Mouse (Mus musculus) heart, embryonic 16.5 days (tissue): ENCODE measurements around the gene Zfp354a. TPM values are rescaled to one million over a fixed set of nuclear protein-coding genes. Genes with fewer than 3 reads are reported as not detected.

Experiments
- ATAC-seq: fragments of 200-750 bp; cut with Nextera tagmentation; replicated peaks from 2 replicates; pipeline ENCODE4 v1.8.0; 2017; ENCODE audit warnings: moderate number of reproducible peaks; ENCODE audit not compliant: insufficient read depth, low FRiP score; ENCODE audit errors: extremely low read depth
- H3K27ac ChIP-seq: fragments of 300-500 bp; sonication (generic); 2 replicates; pipeline ENCODE4 v1.5.1; 2014; ENCODE audit warnings: mild to moderate bottlenecking, low read length, control low read depth, moderate library complexity
- H3K27me3 ChIP-seq: fragments of 300-500 bp; sonication (generic); 2 replicates; pipeline ENCODE4 v1.6.1; 2014; ENCODE audit warnings: low read length, mixed read lengths; ENCODE audit not compliant: control insufficient read depth, insufficient read depth
- H3K36me3 ChIP-seq: fragments of 300-500 bp; sonication (generic); 2 replicates; pipeline ENCODE4 v1.6.1; 2014; ENCODE audit not compliant: control insufficient read depth, insufficient read depth
- H3K4me1 ChIP-seq: fragments of 300-500 bp; sonication (generic); 2 replicates; pipeline ENCODE4 v1.6.1; 2014; ENCODE audit warnings: low read length, mixed read lengths; ENCODE audit not compliant: control insufficient read depth, insufficient read depth
- H3K4me2 ChIP-seq: fragments of 300-500 bp; sonication (generic); 2 replicates; pipeline ENCODE4 v1.6.1; 2014; ENCODE audit warnings: low read depth, mild to moderate bottlenecking, control low read depth, low read length
- H3K4me3 ChIP-seq: fragments of 300-500 bp; sonication (generic); 2 replicates; pipeline ENCODE4 v1.5.1; 2014; ENCODE audit warnings: mild to moderate bottlenecking, control low read depth, low read length
- H3K9ac ChIP-seq: fragments of 300-500 bp; sonication (generic); 2 replicates; pipeline ENCODE4 v1.6.1; 2014; ENCODE audit warnings: low read length, control low read depth
- H3K9me3 ChIP-seq: fragments of 300-500 bp; sonication (generic); replicated peaks from 2 replicates; pipeline ENCODE4 v1.6.1; 2016; ENCODE audit warnings: low read length; ENCODE audit not compliant: control insufficient read depth
- WGBS: fragments of 180-500 bp; shearing (Covaris S2); extraction: QIAGEN DNeasy Blood & Tissue Kit; methylation state at CpG from one replicate; pipeline ENCODE4 v1.1.7; 2014; 5-methylcytosine and 5-hydroxymethylcytosine counted together
- polyA plus RNA-seq: library from polyadenylated mRNA; unstranded; fragments of >200 nt; fragmentation: Nextera tagmentation; extraction: Ambion mirVana; gene quantifications from 2 replicates; pipeline ENCODE4 v1.2.1, GENCODE M21; 2015

Zfp354a gene
- polyA plus RNA-seq, 1 experiment from 2014 or later, result 5.7 TPM

GRCm38 (mm10) chr11:51084527-51084926, 25.5 kb downstream of the Zfp354a start:
- WGBS, result 39% methylated on average over 7 of the region's 7 CpGs
- Histone ChIP-seq H3K4me3 (no peak overlapping the region), H3K9ac (no peak overlapping the region), H3K4me2 (no peak overlapping the region), H3K4me1 (no peaks in the 10 kb centered on the region), H3K27ac (no peak overlapping the region), H3K27me3 (peaks cover 4% of the 10 kb centered on the region; the same call in 1 of the 2 replicates), H3K36me3 (no peaks in the 10 kb centered on the region), H3K9me3 (no peaks in the 10 kb centered on the region)
- ATAC-seq, result no peak

- no peak for ATAC-seq
- Histone ChIP-seq H3K27ac (no peak overlapping the region), H3K27me3 (peaks cover 4% of the 10 kb centered on the region; the same call in 1 of the 2 replicates), H3K4me1 (no peaks in the 10 kb centered on the region), H3K36me3 (no peaks in the 10 kb centered on the region), H3K9me3 (no peaks in the 10 kb centered on the region), H3K9ac (no peak overlapping the region), H3K4me3 (no peak overlapping the region), H3K4me2 (no peak overlapping the region)
- 56% methylated on average over 13 of the region's 13 CpGs for WGBS
Measured at GRCm38 (mm10) chr11:51085269-51085668, 26.2 kb downstream of the Zfp354a start.

DNA sequence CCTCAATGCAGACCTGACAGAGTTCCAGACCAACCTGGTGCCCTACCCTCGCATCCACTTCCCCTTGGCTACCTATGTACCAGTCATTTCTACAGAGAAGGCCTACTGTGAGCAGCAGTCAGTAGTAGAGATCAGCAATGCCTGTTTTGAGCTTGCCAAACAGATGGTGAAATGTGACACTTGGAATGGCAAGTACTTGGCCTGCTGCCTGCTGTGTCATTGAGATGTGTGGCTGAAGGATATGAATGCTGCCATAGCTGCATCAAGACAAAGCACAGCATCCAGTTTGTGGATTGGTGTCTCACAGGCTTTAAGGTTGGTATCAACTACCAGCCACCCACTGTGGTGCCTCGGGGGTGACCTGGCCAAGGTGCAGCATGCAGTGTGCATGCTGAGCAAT, 48.2 kb downstream of the Zfp354a start:
- Histone ChIP-seq H3K36me3 (no peaks in the 10 kb centered on the region), H3K27me3 (no peaks in the 10 kb centered on the region), H3K27ac (no peak overlapping the region), H3K4me2 (no peak overlapping the region), H3K4me3 (no peak overlapping the region), H3K9ac (no peak overlapping the region), H3K4me1 (no peaks in the 10 kb centered on the region), H3K9me3 (no peaks in the 10 kb centered on the region)
- WGBS, result 70% methylated on average over 2 of the region's 2 CpGs
- no peak for ATAC-seq

- no peak overlapping the region for H3K9ac ChIP-seq
- H3K4me2 ChIP-seq, result no peak overlapping the region
- H3K4me1 ChIP-seq, result no peaks in the 10 kb centered on the region
- no peaks in the 10 kb centered on the region for H3K27me3 ChIP-seq
- no peak overlapping the region for H3K27ac ChIP-seq
- ATAC-seq, result no peak
- no peaks in the 10 kb centered on the region for H3K36me3 ChIP-seq
- no peaks in the 10 kb centered on the region for H3K9me3 ChIP-seq
- no peak overlapping the region for H3K4me3 ChIP-seq
- WGBS, result 78% methylated on average over 3 of the region's 3 CpGs
Measured at GRCm38 (mm10) chr11:51110621-51111020, 51.6 kb downstream of the Zfp354a start.

Other genes with a start within 250 kb of the Zfp354a start
- gene Zfp354c, start 231.5 kb upstream of the Zfp354a start, polyA plus RNA-seq, result 9.6 and 11.4 TPM in 2 replicates
- gene Zfp879, start 217.7 kb upstream of the Zfp354a start, polyA plus RNA-seq, result 0.35 and 0.72 TPM in 2 replicates
- gene Grm6, start 208.6 kb upstream of the Zfp354a start, polyA plus RNA-seq, result not detected in 2 replicates
- gene Zfp454, start 171.6 kb upstream of the Zfp354a start, polyA plus RNA-seq, result 2.4 and 2.5 TPM in 2 replicates
- gene Zfp2, start 143.1 kb upstream of the Zfp354a start, polyA plus RNA-seq, result 5.9 and 6.9 TPM in 2 replicates
- gene Zfp354b, start 127.6 kb upstream of the Zfp354a start, polyA plus RNA-seq, result 0.81 and 1.1 TPM in 2 replicates
- not detected in 2 replicates for gene 4933414I15Rik, start 115.5 kb upstream of the Zfp354a start, polyA plus RNA-seq
- not detected in 2 replicates for gene Prop1, start 105.5 kb upstream of the Zfp354a start, polyA plus RNA-seq
- not detected in 2 replicates for gene Olfr1378, start 92.7 kb upstream of the Zfp354a start, polyA plus RNA-seq
- not detected in 2 replicates for gene Olfr1377, start 77.3 kb upstream of the Zfp354a start, polyA plus RNA-seq
- gene Olfr51, start 55.7 kb upstream of the Zfp354a start, polyA plus RNA-seq, result not detected in 2 replicates
- not detected in 2 replicates for gene Olfr54, start 45.0 kb upstream of the Zfp354a start, polyA plus RNA-seq
- gene Olfr1375, start 11.1 kb upstream of the Zfp354a start, polyA plus RNA-seq, result not detected in 2 replicates
- not detected in 2 replicates for gene Gm12569, start 161.2 kb downstream of the Zfp354a start, polyA plus RNA-seq
- gene Clk4, start 202.5 kb downstream of the Zfp354a start, polyA plus RNA-seq, result 73.6 and 82.3 TPM in 2 replicates
- gene BC049762, start 203.8 kb downstream of the Zfp354a start, polyA plus RNA-seq, result 0.21 and 0.35 TPM in 2 replicates
- 4.0 and 7.7 TPM in 2 replicates for gene Col23a1, start 230.7 kb downstream of the Zfp354a start, polyA plus RNA-seq